Mouse (Mus musculus): ENCODE measurements around the gene Shmt2. TPM values are rescaled to one million over a fixed set of nuclear protein-coding genes. Genes with fewer than 3 reads are reported as not detected.
A peak's percentile ranks its signal among the peaks of the same experiment; 100 is the strongest.

The Shmt2 gene
- polyA plus RNA-seq, 1 experiment, result 67.4 TPM

GRCm38 (mm10) chr10:127515983-127516459 is 6.2 kb downstream of the Shmt2 start:
- H3K36me3 ChIP-seq (ENCODE audit: control insufficient read depth, insufficient read depth, low read length, poor library complexity, severe bottlenecking), result peaks cover 9% of the 10 kb centered on the region
- H3K9ac ChIP-seq (ENCODE audit: low read depth, poor library complexity, severe bottlenecking), result no peak overlapping the region
- H3K9me3 ChIP-seq (replicated peaks; ENCODE audit: control insufficient read depth, insufficient read depth, low read length, poor library complexity, severe bottlenecking), result no peaks in the 10 kb centered on the region
- no peak for TF ChIP-seq CTCF (IDR thresholded peaks at IDR 0.05; ENCODE audit: low read depth, low read length)
- TF ChIP-seq POLR2A (IDR thresholded peaks at IDR 0.05; ENCODE audit: insufficient read depth, low read length), result no peak
- TF ChIP-seq EP300 (IDR thresholded peaks at IDR 0.05; ENCODE audit: insufficient read depth, low read depth, low read length), result no peak
- H3K27ac ChIP-seq (ENCODE audit: insufficient read depth, low read length), result no peak overlapping the region
- peak overlapping the region; percentile 2; the same call in 1 of the 2 replicates for H3K4me3 ChIP-seq (ENCODE audit: low read depth, low read length)
- peaks cover 7% of the 10 kb centered on the region for H3K4me1 ChIP-seq (ENCODE audit: control insufficient read depth, insufficient read depth, low read length)
- H3K27me3 ChIP-seq (ENCODE audit: control insufficient read depth, insufficient read depth, low read length, poor library complexity, severe bottlenecking), result no peaks in the 10 kb centered on the region

GRCm38 (mm10) chr10:127515271-127515982 is 6.8 kb downstream of the Shmt2 start:
- Histone ChIP-seq H3K36me3 (ENCODE audit: control insufficient read depth, insufficient read depth, low read length, poor library complexity, severe bottlenecking) (peaks cover 9% of the 10 kb centered on the region), H3K9ac (ENCODE audit: low read depth, poor library complexity, severe bottlenecking) (no peak overlapping the region), H3K4me1 (ENCODE audit: control insufficient read depth, insufficient read depth, low read length) (peaks cover 8% of the 10 kb centered on the region), H3K27ac (ENCODE audit: insufficient read depth, low read length) (no peak overlapping the region), H3K9me3 (replicated peaks; ENCODE audit: control insufficient read depth, insufficient read depth, low read length, poor library complexity, severe bottlenecking) (no peaks in the 10 kb centered on the region), H3K27me3 (ENCODE audit: control insufficient read depth, insufficient read depth, low read length, poor library complexity, severe bottlenecking) (no peaks in the 10 kb centered on the region), H3K4me3 (ENCODE audit: low read depth, low read length) (peak overlapping the region; percentile 68)
- TF ChIP-seq EP300 (IDR thresholded peaks at IDR 0.05; ENCODE audit: insufficient read depth, low read depth, low read length) (no peak), POLR2A (IDR thresholded peaks at IDR 0.05; ENCODE audit: insufficient read depth, low read length) (no peak), CTCF (IDR thresholded peaks at IDR 0.05; ENCODE audit: low read depth, low read length) (no peak)

- Histone ChIP-seq H3K4me3 (ENCODE audit: low read depth, low read length) (peak within 1 kb of the TSS; percentile 68), H3K9me3 (replicated peaks; ENCODE audit: control insufficient read depth, insufficient read depth, low read length, poor library complexity, severe bottlenecking) (no peaks in the 10 kb centered on the region), H3K27me3 (ENCODE audit: control insufficient read depth, insufficient read depth, low read length, poor library complexity, severe bottlenecking) (no peaks in the 10 kb centered on the region), H3K9ac (ENCODE audit: low read depth, poor library complexity, severe bottlenecking) (no peak within 1 kb of the TSS), H3K27ac (ENCODE audit: insufficient read depth, low read length) (no peak within 1 kb of the TSS), H3K4me1 (ENCODE audit: control insufficient read depth, insufficient read depth, low read length) (peaks cover 10% of the 10 kb centered on the region), H3K36me3 (ENCODE audit: control insufficient read depth, insufficient read depth, low read length, poor library complexity, severe bottlenecking) (peaks cover 9% of the 10 kb centered on the region)
- TF ChIP-seq POLR2A (IDR thresholded peaks at IDR 0.05; ENCODE audit: insufficient read depth, low read length), result no peak
- TF ChIP-seq CTCF (IDR thresholded peaks at IDR 0.05; ENCODE audit: low read depth, low read length), result no peak
- no peak for TF ChIP-seq EP300 (IDR thresholded peaks at IDR 0.05; ENCODE audit: insufficient read depth, low read depth, low read length)
Measured at GRCm38 (mm10) chr10:127514764-127515163, 7.5 kb downstream of the Shmt2 start, which contains the start of gene Ndufa4l2. TSS of gene Ndufa4l2 (plus strand) at chr10:127514967.

GRCm38 (mm10) chr10:127514111-127514698 is 8.0 kb downstream of the Shmt2 start:
- Histone ChIP-seq H3K9ac (ENCODE audit: low read depth, poor library complexity, severe bottlenecking) (no peak overlapping the region), H3K9me3 (replicated peaks; ENCODE audit: control insufficient read depth, insufficient read depth, low read length, poor library complexity, severe bottlenecking) (no peaks in the 10 kb centered on the region), H3K4me3 (ENCODE audit: low read depth, low read length) (peak overlapping the region; percentile 7; the same call in 1 of the 2 replicates), H3K4me1 (ENCODE audit: control insufficient read depth, insufficient read depth, low read length) (peaks cover 10% of the 10 kb centered on the region), H3K36me3 (ENCODE audit: control insufficient read depth, insufficient read depth, low read length, poor library complexity, severe bottlenecking) (peaks cover 4% of the 10 kb centered on the region), H3K27me3 (ENCODE audit: control insufficient read depth, insufficient read depth, low read length, poor library complexity, severe bottlenecking) (no peaks in the 10 kb centered on the region), H3K27ac (ENCODE audit: insufficient read depth, low read length) (no peak overlapping the region)
- no peak for TF ChIP-seq CTCF (IDR thresholded peaks at IDR 0.05; ENCODE audit: low read depth, low read length)
- no peak for TF ChIP-seq POLR2A (IDR thresholded peaks at IDR 0.05; ENCODE audit: insufficient read depth, low read length)
- no peak for TF ChIP-seq EP300 (IDR thresholded peaks at IDR 0.05; ENCODE audit: insufficient read depth, low read depth, low read length)

GRCm38 (mm10) chr10:127513501-127514091 is 8.6 kb downstream of the Shmt2 start:
- peak overlapping the region; percentile 20; the same call in 1 of the 2 replicates for H3K4me3 ChIP-seq (ENCODE audit: low read depth, low read length)
- TF ChIP-seq POLR2A (IDR thresholded peaks at IDR 0.05; ENCODE audit: insufficient read depth, low read length) (no peak), CTCF (IDR thresholded peaks at IDR 0.05; ENCODE audit: low read depth, low read length) (no peak), EP300 (IDR thresholded peaks at IDR 0.05; ENCODE audit: insufficient read depth, low read depth, low read length) (no peak)
- H3K36me3 ChIP-seq (ENCODE audit: control insufficient read depth, insufficient read depth, low read length, poor library complexity, severe bottlenecking), result peaks cover 4% of the 10 kb centered on the region
- H3K9ac ChIP-seq (ENCODE audit: low read depth, poor library complexity, severe bottlenecking), result no peak overlapping the region
- no peaks in the 10 kb centered on the region for H3K27me3 ChIP-seq (ENCODE audit: control insufficient read depth, insufficient read depth, low read length, poor library complexity, severe bottlenecking)
- H3K27ac ChIP-seq (ENCODE audit: insufficient read depth, low read length), result no peak overlapping the region
- no peaks in the 10 kb centered on the region for H3K9me3 ChIP-seq (replicated peaks; ENCODE audit: control insufficient read depth, insufficient read depth, low read length, poor library complexity, severe bottlenecking)
- peaks cover 10% of the 10 kb centered on the region for H3K4me1 ChIP-seq (ENCODE audit: control insufficient read depth, insufficient read depth, low read length)

Data from ES-Bruce4 (cell line).